Mouse (Mus musculus): Measurements from ENCODE around the gene Tmtc1. TPM values are rescaled to one million over a fixed set of nuclear protein-coding genes. Genes with fewer than 3 reads are reported as not detected.

Tmtc1 gene
- total RNA-seq, 2 experiments from 2014 or later: 36.9 to 43.8 TPM

DNA sequence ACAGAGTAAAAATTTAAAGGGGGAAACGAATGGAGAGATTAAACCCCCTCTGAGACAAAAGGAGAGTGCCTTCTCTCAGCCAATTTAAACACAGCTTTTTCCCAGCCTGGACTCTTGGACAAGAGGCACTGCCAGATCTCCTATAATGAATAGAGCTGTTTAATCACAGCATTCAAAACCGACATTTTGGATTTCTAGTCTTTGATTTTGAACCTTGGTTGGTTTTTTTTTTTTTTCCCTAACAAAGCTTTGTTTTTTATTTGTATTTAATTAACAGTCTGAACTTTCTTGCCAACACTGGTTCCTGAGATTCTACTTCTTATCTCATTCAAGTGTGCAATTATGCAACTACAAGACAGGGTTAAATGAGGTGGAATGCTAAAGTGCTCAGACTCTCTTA, 133.2 kb downstream of the Tmtc1 start:
- no peak for DNase-seq

DNA sequence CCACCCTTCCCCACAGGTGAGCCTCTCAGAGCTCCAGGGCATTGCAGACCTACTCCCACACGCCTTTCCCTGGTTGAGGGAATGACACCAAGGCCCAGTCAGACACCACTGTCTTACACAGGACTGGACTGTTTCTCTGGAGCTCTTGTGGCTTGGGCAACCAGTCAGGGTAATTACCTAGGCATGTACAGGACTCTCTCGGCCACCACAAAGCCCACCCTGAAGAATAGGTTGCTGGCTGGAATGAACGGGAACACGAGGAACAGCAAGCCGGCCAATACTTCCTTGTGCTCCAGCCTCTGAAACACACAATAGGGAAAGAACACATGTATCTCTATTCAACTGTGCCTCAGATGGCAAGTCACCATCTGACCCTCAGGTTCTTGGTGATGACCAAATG, 138.4 kb downstream of the Tmtc1 start:
- DNase-seq: no peak

DNA sequence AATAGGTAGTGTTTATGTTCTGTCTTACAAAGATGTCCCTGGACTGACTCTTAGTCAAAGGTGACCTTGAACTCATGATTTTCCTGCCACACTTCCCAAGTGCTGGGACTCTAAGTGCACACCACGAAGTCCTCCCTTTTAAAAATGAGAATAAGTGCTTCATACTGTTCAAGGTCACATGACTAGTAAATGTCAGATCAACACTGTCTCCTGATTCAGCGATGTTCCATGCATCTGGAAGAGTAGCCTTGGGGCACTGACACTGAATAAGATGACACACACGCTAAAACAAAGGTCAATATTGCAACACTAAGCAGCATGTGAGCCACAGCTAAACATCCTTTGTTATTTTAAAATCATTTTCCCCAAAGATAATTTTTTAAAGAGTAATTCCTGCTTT, 139.0 kb downstream of the Tmtc1 start:
- DNase-seq: no peak

DNA sequence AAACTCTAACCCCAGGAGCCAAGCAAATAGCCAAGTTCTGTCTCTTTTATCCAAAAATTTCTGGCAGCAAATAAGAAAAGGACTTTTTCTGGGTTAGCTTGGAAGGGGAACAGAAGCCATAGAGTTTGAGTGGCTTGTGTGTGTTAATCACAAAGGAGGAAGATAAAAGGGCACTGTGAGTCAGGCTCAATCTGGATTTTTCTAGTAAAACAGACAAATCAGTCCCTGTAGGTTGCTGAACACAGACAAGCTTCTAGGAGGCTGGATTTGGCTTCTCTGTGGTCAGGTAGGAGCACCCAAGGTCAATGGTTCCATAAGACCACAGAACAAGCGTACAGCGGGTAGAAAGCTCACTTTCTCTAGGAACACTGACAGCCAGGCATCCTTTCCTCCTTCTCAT, 141.9 kb downstream of the Tmtc1 start:
- no peak for DNase-seq

DNA sequence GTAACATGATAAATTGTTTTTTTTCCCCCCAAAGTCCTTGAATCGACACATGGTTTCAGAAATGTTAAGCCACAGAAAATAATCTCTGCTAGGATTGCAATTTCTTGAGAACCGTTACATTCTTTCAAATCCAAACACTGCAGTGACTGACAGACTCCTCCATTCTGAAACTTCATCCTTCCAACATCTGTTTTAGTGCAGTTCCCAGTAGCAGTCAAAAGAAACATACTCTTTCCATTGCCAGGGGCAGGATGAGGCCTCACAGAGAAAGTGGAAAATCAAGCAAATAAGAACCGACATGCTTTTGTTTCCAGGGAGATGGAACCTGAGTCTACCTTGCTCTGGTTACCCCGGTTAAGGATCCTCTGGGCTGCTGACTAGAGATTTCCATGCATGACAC, 147.1 kb downstream of the Tmtc1 start:
- no peak for DNase-seq

DNA sequence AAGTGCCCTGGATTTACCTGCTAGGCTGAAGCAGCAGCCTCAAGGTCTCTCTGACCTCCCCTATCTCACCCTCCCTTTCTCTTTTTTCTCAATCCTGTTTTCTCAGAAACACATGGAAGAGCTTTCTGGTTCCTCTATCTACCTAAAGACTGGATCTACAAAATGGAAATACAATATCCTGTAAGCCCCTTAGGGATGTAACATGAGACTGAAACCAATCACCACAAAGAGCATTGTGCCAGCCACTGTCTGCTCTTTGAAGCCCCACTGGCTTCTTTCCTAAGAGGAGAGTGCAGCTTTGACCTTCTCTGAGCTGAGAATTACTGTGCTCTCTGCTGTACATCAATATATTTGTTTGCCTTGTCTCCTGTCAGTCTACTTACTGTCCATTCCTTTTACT, 147.8 kb downstream of the Tmtc1 start:
- no peak for DNase-seq

DNA sequence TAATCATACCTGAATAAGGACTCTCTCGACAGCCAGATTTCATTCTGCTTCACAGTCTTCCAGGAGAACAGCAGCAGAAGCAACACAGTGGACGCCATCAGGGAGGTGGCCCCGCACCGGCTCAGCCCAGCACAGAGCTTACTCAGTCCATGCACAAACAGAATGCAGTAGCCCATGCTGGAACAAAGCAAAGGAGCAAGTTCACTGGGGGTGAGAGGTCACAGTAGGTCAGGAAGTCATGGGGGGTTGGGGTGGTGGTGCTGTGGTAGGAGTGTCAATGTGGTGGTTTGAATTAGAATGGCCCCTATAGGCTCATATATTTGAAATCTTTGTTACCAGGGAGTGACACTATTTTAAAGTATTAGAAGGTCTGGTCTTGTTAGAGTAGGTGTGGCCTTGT, 149.7 kb downstream of the Tmtc1 start:
- no peak for DNase-seq

DNA sequence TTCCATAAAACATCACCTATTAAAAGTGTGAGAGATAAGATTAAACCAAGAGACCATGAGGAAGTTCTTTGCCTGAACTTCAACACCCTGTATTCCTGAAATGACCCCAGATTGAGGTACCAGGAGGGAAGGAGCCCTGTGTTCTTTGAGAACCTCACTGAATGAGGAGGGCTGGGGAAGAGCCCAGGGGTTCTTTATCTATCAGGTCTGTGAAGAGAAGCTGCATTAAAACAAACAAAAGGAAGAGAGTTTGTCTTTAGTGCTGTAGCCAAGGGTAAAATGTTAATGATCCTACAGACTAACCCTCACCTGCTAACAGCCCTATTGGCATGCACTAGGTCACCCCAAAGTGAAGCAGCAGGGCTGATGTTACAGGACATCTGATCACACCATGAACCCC, 153.3 kb downstream of the Tmtc1 start:
- no peak for DNase-seq

DNA sequence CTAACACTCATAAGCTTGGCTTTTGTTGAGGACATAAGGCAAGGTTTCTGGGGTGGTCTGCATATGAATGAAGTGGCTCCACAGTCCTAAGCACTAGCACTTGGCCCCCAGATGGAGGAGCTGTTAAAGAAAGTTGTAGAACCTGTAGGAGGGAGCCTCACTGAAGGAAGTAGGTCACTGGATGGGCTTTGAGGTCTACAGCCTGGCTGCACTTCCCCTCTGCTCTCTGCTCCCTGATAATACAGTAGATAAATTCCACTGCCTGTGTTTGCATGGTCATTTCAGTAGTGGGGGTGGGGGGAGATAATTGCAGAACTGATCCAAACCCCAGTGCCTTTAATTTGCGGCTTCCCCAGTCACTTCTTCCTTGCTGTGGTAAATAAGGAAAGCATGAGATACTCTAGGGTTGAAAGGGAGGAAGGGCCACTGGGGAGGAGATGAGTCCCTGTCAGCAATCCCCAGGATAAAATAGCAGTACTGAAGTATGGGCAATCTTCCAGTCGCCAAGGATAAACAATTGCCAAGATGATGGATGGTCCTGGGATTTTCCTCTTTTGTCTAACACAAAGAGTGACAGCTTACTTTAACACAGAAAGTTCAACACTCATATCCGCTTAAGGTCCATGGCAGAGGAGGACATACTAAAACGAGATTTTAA, 160.8 kb downstream of the Tmtc1 start:
- DNase-seq: no peak

DNA sequence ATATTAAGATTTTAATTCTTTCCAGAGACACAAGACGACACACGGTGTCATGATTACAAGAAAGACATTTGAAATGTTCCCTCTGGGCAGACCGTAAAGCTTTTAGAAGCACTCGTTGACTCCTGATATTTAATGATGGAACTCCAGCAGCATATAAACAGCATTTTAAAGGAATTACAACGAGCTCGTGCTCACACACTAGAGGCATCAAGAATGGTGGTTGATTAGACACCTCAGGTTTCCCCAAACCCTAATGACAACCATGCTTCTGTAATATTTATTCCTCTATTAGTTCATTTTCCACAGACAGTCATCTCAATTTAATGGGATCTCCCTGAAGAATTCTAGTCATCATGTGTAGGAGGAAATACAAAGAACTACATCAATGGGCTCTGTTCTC, 164.9 kb downstream of the Tmtc1 start:
- no peak for DNase-seq

DNA sequence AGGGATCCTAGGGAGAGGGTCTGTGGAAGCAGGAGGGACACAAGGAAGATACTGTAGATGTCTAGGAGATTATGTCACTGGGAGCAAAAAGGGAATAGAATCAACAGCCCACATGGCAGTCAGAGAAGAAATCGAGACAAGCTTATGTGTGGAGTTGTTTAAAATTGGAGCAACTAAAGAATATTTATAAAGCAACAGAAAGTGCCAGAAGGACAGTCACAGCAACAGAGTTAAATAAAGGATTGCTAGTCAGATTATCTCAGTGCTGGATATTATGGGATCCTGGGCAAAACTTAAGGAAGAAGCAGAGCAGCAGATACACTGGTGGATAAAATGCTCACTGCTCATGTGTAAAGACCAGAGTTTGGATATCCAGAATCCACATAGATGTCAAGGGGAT, 167.8 kb downstream of the Tmtc1 start:
- no peak for DNase-seq

DNA sequence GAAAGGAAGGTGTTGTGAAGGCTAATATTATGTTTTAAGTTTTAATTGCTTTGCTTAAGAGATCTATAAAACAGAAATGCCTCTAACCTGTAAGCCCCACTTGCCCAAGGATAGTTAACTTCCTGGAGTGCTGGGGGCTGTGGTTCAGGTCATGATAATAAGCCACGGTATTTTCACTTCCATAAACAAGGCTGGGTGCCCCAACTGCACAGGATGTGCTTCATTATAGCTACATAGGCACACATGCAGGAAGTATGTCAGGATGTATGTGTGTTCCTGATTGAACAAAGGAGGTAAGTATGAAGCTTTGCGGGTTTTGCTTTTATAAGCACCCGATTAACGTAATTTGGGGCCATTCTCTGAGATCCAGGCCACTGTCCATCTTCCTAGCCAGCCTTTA, 169.1 kb downstream of the Tmtc1 start:
- DNase-seq: no peak

DNA sequence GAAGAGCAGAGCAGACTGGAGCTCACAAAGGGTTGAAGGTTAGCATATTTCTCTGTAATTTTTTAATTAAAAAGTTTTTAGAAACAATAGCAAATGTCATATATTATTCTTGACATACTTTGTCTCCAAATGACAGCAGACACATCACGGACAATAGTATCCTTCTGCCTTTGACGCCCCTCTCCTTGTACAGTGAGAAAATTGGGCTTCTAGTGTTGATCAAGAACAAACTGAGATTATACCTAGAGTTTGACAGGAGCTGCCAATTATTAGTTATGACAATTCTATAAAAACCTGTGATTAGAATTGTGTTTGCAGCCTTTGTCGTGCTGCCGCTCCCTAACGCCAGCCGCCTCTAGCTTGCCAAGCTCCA, 183.5 kb downstream of the Tmtc1 start:
- no peak for DNase-seq

DNA sequence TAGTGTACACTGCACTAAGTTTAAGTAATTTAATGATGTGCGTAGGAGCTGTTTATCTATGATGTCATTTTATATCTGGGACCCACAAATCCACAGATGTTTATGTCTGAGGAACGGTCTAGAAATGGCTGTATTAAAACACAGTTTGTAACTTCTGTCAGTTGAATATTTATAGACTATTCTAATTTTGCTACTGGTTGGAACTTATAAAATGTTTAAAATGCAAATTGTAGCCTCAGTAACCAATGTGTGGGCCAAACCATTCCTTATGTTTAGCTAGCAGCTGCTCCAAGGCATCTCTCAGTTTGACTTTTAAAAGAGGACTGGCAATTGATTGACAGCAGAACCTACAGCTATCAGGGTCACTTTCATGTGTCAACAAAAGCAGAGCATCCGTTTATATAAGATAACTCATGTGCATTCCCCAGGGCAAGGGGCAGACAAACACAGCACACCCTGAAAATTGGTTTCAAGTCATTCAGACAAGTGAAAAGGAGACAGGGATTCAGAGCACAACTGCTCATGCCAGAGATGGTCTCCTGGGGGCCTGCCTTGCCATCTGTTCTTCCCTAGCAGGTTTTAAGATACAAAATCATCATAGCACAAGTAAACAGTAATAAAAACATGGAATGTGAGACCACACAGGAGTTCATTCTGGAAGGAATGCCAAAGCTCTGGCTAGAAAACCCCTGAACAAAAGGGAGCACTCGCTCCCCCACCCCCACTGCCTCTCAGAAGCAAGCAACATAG, 184.0 kb downstream of the Tmtc1 start:
- DNase-seq: no peak

DNA sequence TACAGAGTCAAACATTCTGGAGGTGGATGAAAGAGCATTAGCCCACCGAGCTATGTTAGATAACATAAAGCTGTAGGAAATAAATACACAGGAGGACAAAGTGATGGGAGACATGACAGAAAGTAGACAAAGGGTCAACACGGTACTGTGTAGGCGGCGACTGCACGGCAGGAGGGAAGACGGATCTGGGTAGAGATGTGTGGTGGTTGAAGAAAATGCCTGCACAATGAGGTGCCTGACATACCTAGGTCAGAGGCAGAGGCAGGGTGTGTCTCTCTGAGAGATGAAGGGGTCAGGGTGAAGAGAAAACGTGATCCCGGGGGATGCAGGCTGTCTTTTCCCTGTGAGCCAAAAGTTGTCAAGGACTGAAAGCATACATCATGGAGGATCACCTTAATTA, 185.1 kb downstream of the Tmtc1 start:
- DNase-seq: no peak

DNA sequence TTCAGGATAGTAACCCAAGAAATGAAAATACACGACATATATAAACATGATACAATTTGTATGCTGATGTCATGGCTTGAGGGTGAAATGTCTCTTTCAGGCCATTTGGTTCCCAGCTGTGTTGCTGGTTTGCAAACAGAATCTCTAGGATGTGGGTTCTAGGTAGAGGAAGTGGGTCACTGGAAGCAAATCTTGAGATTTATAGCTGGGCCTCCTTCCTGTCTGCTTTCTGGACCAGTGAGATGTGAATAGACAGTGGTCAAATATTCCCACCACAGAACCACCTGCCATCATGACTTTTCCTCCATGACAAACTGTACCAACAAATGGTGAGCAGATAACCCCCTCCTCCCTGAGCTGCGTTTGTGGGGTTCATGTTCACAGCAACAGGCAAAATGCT, 186.4 kb downstream of the Tmtc1 start:
- no peak for DNase-seq

DNA sequence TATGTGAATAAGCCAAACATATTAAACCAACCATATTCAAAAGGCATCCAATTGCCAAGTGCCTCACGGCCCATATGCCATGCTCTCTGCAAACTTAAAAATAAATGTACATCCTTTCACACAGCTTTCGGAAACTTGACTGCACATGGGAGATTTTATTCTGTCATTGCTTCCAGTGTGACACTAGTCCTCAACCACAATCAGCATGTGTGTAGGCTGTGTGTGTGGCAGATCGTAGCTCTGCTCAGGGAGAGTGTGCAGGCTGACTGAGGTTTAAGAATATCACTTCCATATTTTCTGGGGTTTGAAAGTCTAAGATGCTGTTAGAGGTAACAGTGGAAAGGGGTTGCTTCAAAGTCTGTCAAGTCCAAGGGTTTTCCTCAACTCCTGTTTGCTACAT, 188.1 kb downstream of the Tmtc1 start:
- no peak for DNase-seq

DNA sequence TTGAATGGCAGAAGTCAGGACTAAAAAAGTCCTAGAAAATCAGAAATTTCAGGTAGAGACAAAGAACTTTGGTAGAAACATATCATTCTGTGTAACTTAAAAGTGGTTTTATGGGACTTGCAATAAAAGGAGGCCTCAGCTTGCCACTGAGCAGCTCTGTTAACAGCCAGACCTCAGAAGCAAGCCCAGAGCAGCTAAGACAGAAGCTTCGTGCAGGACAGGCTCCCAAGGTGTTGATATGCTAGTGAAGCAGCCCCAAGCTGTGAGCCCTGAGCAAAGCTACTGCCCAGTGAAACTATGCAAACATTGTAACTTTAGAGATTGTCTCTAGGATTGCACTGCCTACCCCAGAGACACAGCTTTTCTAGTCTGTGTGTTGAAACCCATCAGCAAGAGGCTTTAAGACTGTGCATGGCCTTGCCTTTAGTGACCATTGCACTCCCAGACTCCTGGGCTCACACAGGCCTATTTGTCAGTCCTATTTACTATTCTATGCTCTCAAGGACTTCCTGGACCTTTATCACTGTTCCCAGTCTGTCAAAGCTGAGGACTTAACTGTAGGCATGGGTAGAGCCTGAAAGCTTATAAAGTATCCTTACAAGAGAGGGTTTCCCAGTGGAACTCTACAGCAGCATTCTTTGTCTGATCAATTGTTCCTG, 188.7 kb downstream of the Tmtc1 start:
- DNase-seq: no peak

DNA sequence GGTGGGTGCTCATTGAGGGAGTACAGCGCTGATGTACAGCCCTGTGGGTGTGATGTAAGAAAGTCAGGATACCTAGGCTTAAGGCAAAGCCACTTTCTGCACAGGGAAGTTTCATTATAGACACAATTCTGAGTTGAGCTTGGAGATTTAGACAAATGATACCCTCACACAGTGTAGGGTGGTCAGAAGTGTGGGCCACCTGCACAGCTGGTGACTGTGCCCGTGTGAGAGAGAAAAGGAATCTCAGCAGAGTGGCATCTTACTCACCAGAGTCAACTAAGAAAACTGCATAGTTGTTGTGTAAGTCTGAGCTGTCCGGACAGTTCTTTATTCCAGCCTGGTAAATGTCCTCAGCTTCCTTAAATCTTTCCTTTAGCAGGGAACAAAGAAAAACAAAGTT, 195.0 kb downstream of the Tmtc1 start:
- no peak for DNase-seq

DNA sequence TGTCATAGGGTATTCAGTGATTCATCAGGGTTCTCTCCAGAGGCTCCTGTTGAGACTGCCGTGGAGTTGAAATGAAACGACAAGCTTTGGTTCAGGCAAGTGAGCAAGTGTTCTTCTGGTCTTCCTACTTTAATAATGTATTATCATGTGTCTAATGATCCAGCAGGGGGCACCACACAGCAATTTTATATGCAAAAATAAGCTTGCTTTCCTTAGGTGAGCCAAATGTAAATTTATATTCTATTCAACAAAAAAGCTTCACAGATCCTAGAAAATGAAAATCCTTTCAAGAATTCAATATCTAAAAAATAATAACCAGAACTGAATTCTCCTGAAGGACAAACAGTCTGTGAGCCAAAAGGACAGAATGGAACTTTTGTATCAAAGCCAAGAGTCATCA, 195.6 kb downstream of the Tmtc1 start:
- DNase-seq: no peak

DNA sequence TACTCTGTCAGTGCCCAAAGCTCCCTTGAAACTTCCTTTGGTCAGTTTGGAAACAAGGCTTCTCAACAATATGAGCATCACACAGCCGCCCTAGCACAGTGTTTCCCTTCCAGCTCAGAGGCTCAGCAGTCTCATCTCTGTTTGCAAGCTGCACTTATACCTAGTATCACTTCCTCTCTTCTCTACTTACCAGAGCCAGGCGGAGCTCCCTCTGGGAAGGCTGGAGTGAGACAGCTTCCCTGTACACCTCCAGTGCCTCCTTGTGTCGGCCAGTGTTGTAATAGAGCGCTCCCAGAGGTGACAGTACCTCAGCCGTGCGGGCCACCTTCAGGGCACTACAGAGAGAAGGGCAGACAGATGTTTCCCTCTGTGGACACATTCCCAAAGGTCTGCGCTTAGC, 197.6 kb downstream of the Tmtc1 start:
- DNase-seq: no peak

DNA sequence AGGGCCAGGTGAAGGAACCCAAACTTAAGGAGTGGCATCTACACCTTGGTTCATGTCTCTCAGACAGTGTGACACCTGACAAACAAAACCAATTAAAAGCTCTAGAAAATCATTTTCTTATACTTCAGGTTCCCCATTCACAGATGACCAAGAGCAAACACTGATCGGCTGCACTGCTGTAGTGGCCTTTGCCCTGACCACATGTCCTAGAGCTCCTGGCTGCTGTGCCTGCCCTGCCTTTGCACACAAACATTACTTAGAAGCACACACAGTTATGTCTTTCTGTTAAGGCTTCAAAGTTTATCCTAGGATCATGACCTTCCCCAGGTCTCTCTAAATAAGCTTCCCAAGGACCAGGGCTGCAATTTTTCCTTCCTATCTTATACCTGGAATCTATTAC, 199.4 kb downstream of the Tmtc1 start:
- no peak for DNase-seq

DNA sequence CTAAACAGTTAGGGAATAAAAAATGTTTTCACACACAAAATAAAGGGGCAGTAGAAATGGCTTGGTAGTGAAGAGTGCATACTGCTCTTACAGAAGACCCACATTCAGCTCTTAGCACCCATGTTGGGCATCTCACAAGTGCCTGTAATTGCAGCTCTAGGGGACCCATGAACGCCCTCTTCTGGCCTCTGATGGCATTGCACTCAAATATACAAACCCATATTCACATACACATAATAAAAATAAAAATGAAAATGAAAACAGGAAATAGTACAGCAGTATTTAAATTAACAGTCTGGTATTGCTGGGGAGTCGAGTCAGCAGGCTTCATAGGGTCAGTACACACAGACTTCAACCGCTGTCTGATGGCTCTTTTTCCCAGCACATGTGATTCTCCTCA, 201.9 kb downstream of the Tmtc1 start:
- DNase-seq: no peak

DNA sequence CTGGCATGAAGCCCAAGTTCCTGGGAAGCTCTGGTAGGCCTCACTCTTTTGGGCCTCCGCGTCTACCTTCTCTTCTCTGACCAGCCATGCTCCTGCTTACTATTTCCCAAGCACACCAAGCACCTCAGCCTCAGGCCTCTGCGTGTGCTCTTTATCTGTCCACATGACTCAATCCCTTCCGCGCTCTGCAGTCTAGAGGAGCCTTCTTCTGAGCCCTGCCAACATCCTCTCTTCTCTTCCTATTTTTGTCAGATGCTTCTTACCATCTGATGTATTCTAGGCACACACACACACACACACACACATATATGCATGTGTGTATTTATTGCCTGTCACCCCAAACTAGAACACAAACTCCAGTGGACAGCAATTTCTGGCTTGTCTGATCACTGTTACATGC, 202.5 kb downstream of the Tmtc1 start:
- DNase-seq: no peak
